Mouse (Mus musculus) testis, postnatal 10 days (tissue): ENCODE measurements around the gene Aif1.
A peak's percentile ranks its signal among the peaks of the same experiment; 100 is the strongest.

ENCODE experiments used
- DNase-seq: peaks from one replicate; pipeline ENCODE4 v3.0.0; 2021; ENCODE audit warnings: low spot score

Gene Aif1

GRCm38 (mm10) chr17:35175968-35176367 lies at the start of gene Aif1:
Gene Aif1 (minus strand): TSS chr17:35176068.
- DNase-seq, result no peak

- no peak for DNase-seq
These were observed 49.6 kb upstream of the Aif1 start for GRCm38 (mm10) chr17:35225456-35225855.

- no peak for DNase-seq
These were observed 48.8 kb upstream of the Aif1 start for GRCm38 (mm10) chr17:35224641-35225040.

- no peak for DNase-seq
These were observed 46.4 kb upstream of the Aif1 start for GRCm38 (mm10) chr17:35222299-35222698.

- peak; percentile 71 for DNase-seq
These were observed 44.5 kb upstream of the Aif1 start, which contains the start of gene Gm16181 for GRCm38 (mm10) chr17:35220156-35220952. Gene Gm16181 (plus strand): TSS chr17:35220834.

- DNase-seq, result no peak
These were observed 43.8 kb upstream of the Aif1 start for GRCm38 (mm10) chr17:35219601-35220041.

- DNase-seq, result no peak
These were observed 42.8 kb upstream of the Aif1 start for GRCm38 (mm10) chr17:35218516-35219193.

- DNase-seq, result no peak
These were observed 37.2 kb upstream of the Aif1 start for GRCm38 (mm10) chr17:35213071-35213470.

GRCm38 (mm10) chr17:35210593-35210992 lies 34.7 kb upstream of the Aif1 start:
- no peak for DNase-seq

GRCm38 (mm10) chr17:35209785-35210535 lies 34.1 kb upstream of the Aif1 start:
- DNase-seq, result no peak

GRCm38 (mm10) chr17:35205380-35205769 lies 29.5 kb upstream of the Aif1 start:
- DNase-seq, result no peak

- DNase-seq, result no peak
These were observed 28.9 kb upstream of the Aif1 start, which contains the start of gene Lta for GRCm38 (mm10) chr17:35204494-35205379. Gene Lta (minus strand): TSS chr17:35205351.

- no peak for DNase-seq
These were observed 26.6 kb upstream of the Aif1 start for GRCm38 (mm10) chr17:35202442-35202841.

GRCm38 (mm10) chr17:35201787-35202186 lies 25.9 kb upstream of the Aif1 start, which contains the start of gene Tnf:
Gene Tnf (minus strand): TSS chr17:35202007.
- DNase-seq, result peak; percentile 67

GRCm38 (mm10) chr17:35201128-35201527 lies 25.3 kb upstream of the Aif1 start:
- no peak for DNase-seq

GRCm38 (mm10) chr17:35200398-35200797 lies 24.5 kb upstream of the Aif1 start:
- peak; percentile 35 for DNase-seq

GRCm38 (mm10) chr17:35198946-35199345 lies 23.1 kb upstream of the Aif1 start:
- DNase-seq, result peak; percentile 39

- no peak for DNase-seq
These were observed 22.2 kb upstream of the Aif1 start for GRCm38 (mm10) chr17:35198029-35198428.

- DNase-seq, result no peak
These were observed 21.3 kb upstream of the Aif1 start for GRCm38 (mm10) chr17:35197126-35197525.

GRCm38 (mm10) chr17:35196321-35196641 lies 20.4 kb upstream of the Aif1 start:
- DNase-seq, result no peak

GRCm38 (mm10) chr17:35195631-35196320 lies 19.9 kb upstream of the Aif1 start:
- peak; percentile 93 for DNase-seq
